Mouse (Mus musculus) adrenal gland, postnatal 36 days (tissue): ENCODE measurements around the gene Myoz2. TPM values are rescaled to one million over a fixed set of nuclear protein-coding genes. Genes with fewer than 3 reads are reported as not detected.

Experiments
- DNase-seq, 2 experiments: peaks; one replicate each; pipeline ENCODE4 v3.0.0; 2021; ENCODE audit warnings: mixed read lengths in 1 of 2
- microRNA-seq: library from miRNA; unstranded; fragments of <30 nt; microRNA quantifications from one replicate; pipeline ENCODE4 v1.2.0, GENCODE M21; 2021
- total RNA-seq, 2 experiments: library from RNA; stranded (reverse); gene quantifications; 2 replicates each; pipeline ENCODE4 v1.2.3; 2021

Myoz2 gene
- total RNA-seq, 2 experiments from 2014 or later, result 0.40 TPM; not detected in 1

- peak in 1 of 2 experiments; percentile 17 for DNase-seq
Observed at GRCm38 (mm10) chr3:123007386-123007785, 27.4 kb downstream of the Myoz2 start.

DNA sequence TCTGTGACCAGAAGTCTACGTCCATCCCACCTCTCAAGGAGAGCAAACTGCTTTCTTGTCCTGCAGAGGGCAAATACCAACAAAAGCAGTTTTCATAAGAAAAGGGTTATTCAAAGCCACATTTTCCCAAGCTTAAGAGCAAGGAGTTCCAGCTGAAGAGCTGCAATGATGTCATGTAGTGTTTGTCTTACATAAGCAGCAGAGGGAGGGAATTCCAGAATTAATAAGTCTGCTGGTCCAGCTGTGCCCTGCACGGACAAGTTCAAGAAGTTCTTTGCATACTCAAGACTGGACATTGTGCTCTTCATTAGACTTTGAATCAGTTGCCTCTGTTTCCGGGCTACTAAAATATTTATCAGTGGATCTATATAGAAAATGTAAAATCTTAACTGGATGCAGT, 33.8 kb downstream of the Myoz2 start:
- DNase-seq, result no peak

- no peak for DNase-seq
Observed at GRCm38 (mm10) chr3:122998511-122998910, 36.3 kb downstream of the Myoz2 start.

GRCm38 (mm10) chr3:122996968-122997367, 37.8 kb downstream of the Myoz2 start:
- DNase-seq, result no peak

- no peak for DNase-seq
Observed at GRCm38 (mm10) chr3:122986906-122987305, 47.9 kb downstream of the Myoz2 start.

- DNase-seq, result peak; percentile 77 to 83
Observed at GRCm38 (mm10) chr3:122986386-122986785, 48.4 kb downstream of the Myoz2 start.

GRCm38 (mm10) chr3:122985183-122985944, 49.5 kb downstream of the Myoz2 start:
- no peak for DNase-seq

- DNase-seq, result peak; percentile 95 to 97
Observed at GRCm38 (mm10) chr3:122984249-122985182, 50.3 kb downstream of the Myoz2 start, which contains the start of gene Usp53. Usp53 (minus strand) TSS chr3:122984510.

DNA sequence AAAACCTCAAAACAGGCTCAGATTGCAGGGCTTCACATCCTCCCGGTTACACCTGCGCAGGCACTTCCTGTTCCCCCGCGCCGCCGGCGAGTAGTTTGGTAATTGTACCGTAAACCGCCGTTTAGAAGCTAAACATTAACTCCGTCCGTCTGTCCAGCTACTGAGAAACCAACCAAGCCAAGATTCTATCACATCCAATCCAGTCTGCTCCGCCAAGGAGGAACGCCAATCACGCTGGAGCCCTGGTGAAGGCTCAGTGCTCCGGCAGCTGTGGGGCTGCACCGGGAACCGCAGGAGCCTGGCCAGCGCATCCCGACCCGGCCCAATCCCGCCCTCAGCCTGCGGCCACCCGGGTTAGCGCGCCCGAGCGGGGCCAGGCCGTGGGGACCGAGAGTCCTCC, 51.0 kb downstream of the Myoz2 start:
- DNase-seq, result no peak

GRCm38 (mm10) chr3:122975964-122976363, 58.9 kb downstream of the Myoz2 start:
- DNase-seq, result no peak

DNA sequence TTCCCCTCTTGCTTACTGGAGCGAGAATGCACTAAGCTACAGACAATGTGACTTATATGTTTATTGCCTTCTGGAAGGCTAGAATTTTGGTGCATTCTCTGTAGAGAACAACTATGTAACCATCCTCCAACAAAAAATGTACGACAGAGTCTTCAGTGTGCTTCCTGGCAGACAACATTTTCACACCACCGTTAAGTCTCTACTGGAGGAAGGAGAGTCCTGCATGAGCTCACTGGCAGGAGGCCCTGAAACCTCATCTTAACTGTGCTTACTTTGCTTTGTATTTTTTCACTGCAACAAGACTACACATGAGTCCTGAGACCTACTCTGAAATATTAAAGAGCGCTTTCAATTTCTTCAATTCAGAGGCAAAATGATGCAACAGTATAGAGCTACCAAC, 59.5 kb downstream of the Myoz2 start:
- no peak for DNase-seq

- no peak for DNase-seq
Observed at GRCm38 (mm10) chr3:122974833-122975232, 60.0 kb downstream of the Myoz2 start.

DNA sequence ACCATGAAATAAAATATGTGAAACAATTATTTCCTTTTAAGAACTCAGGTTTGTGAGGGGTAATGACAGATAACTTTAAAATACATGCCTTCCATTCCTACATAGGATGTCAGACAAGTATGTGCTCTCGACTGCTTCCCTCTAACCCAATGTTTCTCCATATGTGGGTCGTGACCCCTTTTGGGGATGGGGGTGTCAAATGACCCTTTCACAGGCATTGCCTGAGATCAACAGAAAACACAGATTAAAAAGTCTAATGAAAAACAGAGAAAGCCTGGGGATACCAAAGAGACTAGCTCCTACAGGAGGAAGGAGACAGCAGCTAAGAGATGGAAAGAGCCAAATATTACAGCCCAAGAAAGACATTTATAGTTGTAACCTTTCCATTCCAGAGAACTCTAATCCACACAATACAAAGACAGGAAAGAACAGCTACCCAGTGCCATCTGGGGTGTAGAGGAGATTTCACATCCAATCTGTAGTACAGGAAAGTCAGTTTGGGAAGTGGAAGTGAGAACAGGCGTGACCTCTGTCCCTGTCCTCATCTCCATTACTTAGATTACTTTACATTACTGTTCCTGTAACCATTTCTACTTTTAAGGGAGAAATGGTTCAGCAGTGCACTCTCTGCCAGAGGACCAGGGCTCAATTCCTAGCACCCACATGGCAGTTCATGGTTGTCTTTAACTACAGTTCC, 62.5 kb downstream of the Myoz2 start:
- DNase-seq, result no peak

DNA sequence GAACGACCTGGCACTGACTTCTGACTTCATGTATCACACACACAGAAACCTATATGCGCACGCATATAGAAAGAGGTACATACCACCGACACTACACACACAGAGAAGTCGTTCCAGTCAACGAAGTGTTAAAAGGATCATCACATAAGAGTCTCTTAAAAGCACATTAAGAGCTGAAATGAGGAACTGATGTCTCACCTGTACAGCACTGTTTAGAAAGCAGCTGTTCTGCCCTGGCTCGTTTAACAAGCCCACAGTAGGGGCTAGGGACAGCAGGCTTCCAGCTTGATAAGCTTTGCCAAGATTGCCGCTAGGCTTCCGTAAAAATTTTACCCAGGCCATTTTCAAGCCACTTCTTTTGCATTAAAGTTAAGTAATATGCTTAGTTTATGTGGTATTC, 66.4 kb downstream of the Myoz2 start:
- no peak for DNase-seq

GRCm38 (mm10) chr3:122964301-122964700, 70.5 kb downstream of the Myoz2 start:
- no peak for DNase-seq

Small RNA genes lying within 50 kb of the gene (microRNA-seq; reads per million reads assigned to microRNA genes)
- gene Gm22066, result not detected

Other genes starting within 250 kb of the Myoz2 start
- not detected for gene Fabp2, start 139.9 kb downstream of the Myoz2 start, total RNA-seq
- not detected for gene Gm10959, start 115.7 kb downstream of the Myoz2 start, total RNA-seq
- gene 1810037I17Rik, start 110.8 kb downstream of the Myoz2 start, total RNA-seq, result 10 to 100 TPM; 53.3 to 58.0 TPM
- 10 to 100 TPM; 34.9 to 39.2 TPM for gene Usp53, start 50.5 kb downstream of the Myoz2 start, total RNA-seq
- 10 to 100 TPM in 1 of 2 experiments, 1 to 10 TPM in 1; 6.3 to 11.5 TPM for gene Synpo2, start 201.1 kb upstream of the Myoz2 start, total RNA-seq
- gene Sec24d, start 232.4 kb upstream of the Myoz2 start, total RNA-seq, result 100 to 1,000 TPM in 1 of 2 experiments, 10 to 100 TPM in 1; 86.7 to 183 TPM